Mouse (Mus musculus) lung, adult 2 months (tissue): ENCODE results near the gene Olfr286.

Source experiments
- CTCF ChIP-seq: fragments of 200-500 bp; IDR thresholded peaks from 2 replicates; pipeline ENCODE4 v1.5.1; 2011; ENCODE audit warnings: mild to moderate bottlenecking, low read length, control low read depth; ENCODE audit not compliant: insufficient read depth
- POLR2A ChIP-seq: fragments of 200-500 bp; IDR thresholded peaks from 2 replicates; pipeline ENCODE4 v1.6.1; 2011; ENCODE audit warnings: low read depth, mild to moderate bottlenecking, control low read depth, low read length, borderline replicate concordance; ENCODE audit errors: extremely low read depth

DNA sequence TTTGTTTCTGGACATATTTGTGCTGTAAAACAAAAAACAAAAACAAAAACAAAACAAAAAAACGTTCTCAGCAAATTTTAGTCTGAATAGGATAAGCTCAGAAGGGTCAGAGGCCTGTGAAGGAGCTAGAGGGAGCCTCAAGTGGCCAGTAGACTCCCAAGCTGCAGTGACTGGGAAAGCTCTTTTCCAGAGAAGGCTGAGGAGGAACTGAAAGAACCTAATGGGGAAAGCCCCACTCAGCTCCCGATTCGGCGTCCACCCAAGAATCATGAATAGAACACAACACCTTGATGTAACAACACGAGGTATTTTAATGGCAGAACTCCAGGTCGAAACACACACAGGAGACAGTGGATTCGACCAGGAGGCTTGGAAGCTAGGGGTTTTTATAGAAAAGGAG lies 23.5 kb upstream of the Olfr286 start:
- TF ChIP-seq CTCF (no peak), POLR2A (no peak)
